Mouse (Mus musculus) gastrocnemius, postnatal 36 days (tissue): ENCODE data around the gene Olfr1336. TPM values are rescaled to one million over a fixed set of nuclear protein-coding genes. Genes with fewer than 3 reads are reported as not detected.
A peak's percentile ranks its signal among the peaks of the same experiment; 100 is the strongest.
"Not testable (repeated sequence)": the region's sequence is repeated elsewhere in the genome, so short reads cannot be mapped to it uniquely, and the experiment has no call there.

Experiments
- DNase-seq, 2 experiments: peaks; one replicate each; pipeline ENCODE4 v3.0.0; 2022
- intact Hi-C: fragments of 180-260 bp; cut with DNase I; formaldehyde crosslinking; loops from one replicate; pipeline ENCODE4 v1.15.1; 2025
- long read RNA-seq, 2 experiments: library from polyadenylated mRNA; stranded (forward); transcript quantifications; one replicate each; pipeline ENCODE4 v2.0.0; 2021
- total RNA-seq, 2 experiments: library from RNA; stranded (reverse); gene quantifications; 2 replicates each; pipeline ENCODE4 v1.2.3; 2021

The Olfr1336 gene
- not detected for total RNA-seq
- long read RNA-seq, experiment 1, result 0 reads
- long read RNA-seq, experiment 2, result 0 reads

GRCm38 (mm10) chr7:6455868-6456267 is at the start of gene Olfr1336:
Gene Olfr1336 (plus strand): TSS chr7:6456168.
- DNase-seq, result no peak
- intact Hi-C loops, result no loop called here

- intact Hi-C loops, result no loop called here
- peak; percentile 89 for DNase-seq
These were observed 45.9 kb upstream of the Olfr1336 start, which contains the start of gene Gm20715 for GRCm38 (mm10) chr7:6410043-6410442. Gene Gm20715 (plus strand): TSS chr7:6410277.

- no peak for DNase-seq
- intact Hi-C loops, result no loop called here
These were observed 41.1 kb upstream of the Olfr1336 start for GRCm38 (mm10) chr7:6414626-6415441.

- DNase-seq, result no peak
- intact Hi-C loops, result no loop called here
These were observed 40.6 kb upstream of the Olfr1336 start for GRCm38 (mm10) chr7:6415442-6415787.

GRCm38 (mm10) chr7:6419894-6420293 is 36.1 kb upstream of the Olfr1336 start:
- no peak for DNase-seq
- intact Hi-C loops, result no loop called here

GRCm38 (mm10) chr7:6429381-6429780 is 26.6 kb upstream of the Olfr1336 start:
- no peak for DNase-seq
- intact Hi-C loops, result no loop called here

- intact Hi-C loops, result loop anchor here (1.0 to 10.0 kb wide), 3 partner anchors 71 to 504 kb away; no protein-coding TSS in a partner anchor
- no peak for DNase-seq
These were observed 25.6 kb upstream of the Olfr1336 start for GRCm38 (mm10) chr7:6430342-6430741.

- intact Hi-C loops, result loop anchor here (10.0 kb wide), 2 partner anchors 286 to 496 kb away; no protein-coding TSS in a partner anchor
These were observed 17.6 kb upstream of the Olfr1336 start, which contains the start of gene Olfr1344 for GRCm38 (mm10) chr7:6438388-6438787. Gene Olfr1344 (plus strand): TSS chr7:6438688.

GRCm38 (mm10) chr7:6441173-6441572 is 14.8 kb upstream of the Olfr1336 start:
- DNase-seq, result no peak
- intact Hi-C loops, result no loop called here

More at GRCm38 (mm10) chr7:6438388-6438787, 17.6 kb upstream of the Olfr1336 start, which contains the start of gene Olfr1344:
- no peak for DNase-seq

- intact Hi-C loops, result no loop called here
- DNase-seq, result no peak
These were observed 8.2 kb upstream of the Olfr1336 start for GRCm38 (mm10) chr7:6447771-6448170.

GRCm38 (mm10) chr7:6456399-6456798 is 431 bp downstream of the Olfr1336 start:
- intact Hi-C loops, result no loop called here
- no peak for DNase-seq

GRCm38 (mm10) chr7:6466951-6467350 is 11.0 kb downstream of the Olfr1336 start, which contains the start of gene Olfr1346:
Gene Olfr1346 (plus strand): TSS chr7:6467101.
- no peak for DNase-seq
- intact Hi-C loops, result no loop called here

- intact Hi-C loops, DNase-seq: not testable (repeated sequence)
These were observed 21.7 kb downstream of the Olfr1336 start for GRCm38 (mm10) chr7:6477633-6478032.

- no peak for DNase-seq
- intact Hi-C loops, result no loop called here
These were observed 30.9 kb downstream of the Olfr1336 start, which contains the start of gene Olfr5 for GRCm38 (mm10) chr7:6486841-6487240. Gene Olfr5 (minus strand): TSS chr7:6486941.

GRCm38 (mm10) chr7:6499655-6500054 is 43.7 kb downstream of the Olfr1336 start, which contains the start of gene Olfr1347:
Gene Olfr1347 (minus strand): TSS chr7:6499755.
- intact Hi-C loops, result no loop called here

GRCm38 (mm10) chr7:6508648-6509047 is 52.7 kb downstream of the Olfr1336 start, which contains the start of gene Olfr1348:
Gene Olfr1348 (minus strand): TSS chr7:6508748.
- no peak for DNase-seq
- intact Hi-C loops, result no loop called here

More at GRCm38 (mm10) chr7:6499655-6500054, 43.7 kb downstream of the Olfr1336 start, which contains the start of gene Olfr1347:
- DNase-seq, result no peak

Other genes with a start within 250 kb of the Olfr1336 start
- gene Zscan5b, start 233.9 kb upstream of the Olfr1336 start, total RNA-seq, result not detected
- gene Epp13, start 203.5 kb upstream of the Olfr1336 start, total RNA-seq, result not detected
- gene Zfp667, start 169.6 kb upstream of the Olfr1336 start, total RNA-seq, result 1 to 10 TPM; 3.5 to 3.6 TPM
- under 1 TPM; 0.46 to 0.49 TPM for gene Zfp583, start 124.9 kb upstream of the Olfr1336 start, total RNA-seq
- gene Gm3854, start 112.4 kb upstream of the Olfr1336 start, total RNA-seq, result under 1 TPM; 0.18 to 0.32 TPM
- gene Zfp78, start 92.9 kb upstream of the Olfr1336 start, total RNA-seq, result 1 to 10 TPM; 1.4 to 2.2 TPM
- 1 to 10 TPM in 1 of 2 experiments, under 1 TPM in 1; 0.77 to 1.2 TPM for gene Zfp28, start 72.9 kb upstream of the Olfr1336 start, total RNA-seq
- under 1 TPM in 1 of 2 experiments, not detected in 1; 0.32 TPM for gene Smim17, start 57.5 kb upstream of the Olfr1336 start, total RNA-seq
- gene Gm20715, start 45.9 kb upstream of the Olfr1336 start, total RNA-seq, result not detected
- gene Olfr1344, start 17.5 kb upstream of the Olfr1336 start, total RNA-seq, result not detected
- gene Olfr1346, start 10.9 kb downstream of the Olfr1336 start, total RNA-seq, result not detected
- not detected for gene Olfr5, start 30.8 kb downstream of the Olfr1336 start, total RNA-seq
- not detected for gene Olfr1347, start 43.6 kb downstream of the Olfr1336 start, total RNA-seq
- not detected for gene Olfr1348, start 52.6 kb downstream of the Olfr1336 start, total RNA-seq
- gene Olfr1349, start 66.8 kb downstream of the Olfr1336 start, total RNA-seq, result not detected
- not detected for gene Olfr1350, start 108.7 kb downstream of the Olfr1336 start, total RNA-seq
- gene Zim1, start 240.3 kb downstream of the Olfr1336 start, total RNA-seq, result 1 to 10 TPM; 4.5 to 5.5 TPM